Mouse (Mus musculus) gastrocnemius, postnatal 14 days (tissue): Measurements from ENCODE around the gene Aar2. TPM values are rescaled to one million over a fixed set of nuclear protein-coding genes. Genes with fewer than 3 reads are reported as not detected.
A peak's percentile ranks its signal among the peaks of the same experiment; 100 is the strongest.

Experiments used
- DNase-seq: peaks from one replicate; pipeline ENCODE4 v3.0.0; 2021; ENCODE audit warnings: mixed read lengths
- intact Hi-C: fragments of 180-260 bp; cut with DNase I; formaldehyde crosslinking; loops from one replicate; pipeline ENCODE4 v1.15.1; 2025; ENCODE audit warnings: low total_unique reads
- total RNA-seq, 2 experiments: library from RNA; stranded (reverse); gene quantifications; 2 replicates each; pipeline ENCODE4 v1.2.3; 2021

Gene Aar2
- total RNA-seq, 2 experiments from 2014 or later, result 18.9 to 20.1 TPM

DNA sequence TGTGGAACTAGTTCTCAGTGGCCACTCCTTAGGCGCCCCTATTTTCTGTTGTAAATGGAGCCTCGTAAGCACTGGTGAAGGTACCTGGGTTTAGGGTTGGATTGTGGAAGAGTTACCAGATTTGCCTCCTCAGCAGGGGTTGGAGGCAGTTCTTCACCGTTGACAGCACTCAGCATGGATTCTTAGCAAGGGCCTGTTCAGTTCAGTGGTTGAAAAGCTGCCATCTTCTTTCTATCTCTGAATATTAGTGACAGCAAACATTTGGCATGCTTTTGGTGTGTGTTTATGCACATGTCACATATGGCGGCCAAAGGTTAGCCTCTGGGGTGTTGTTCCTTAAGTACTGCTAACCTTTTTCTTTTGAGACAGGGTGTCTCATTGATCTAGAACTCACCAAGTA, 5.0 kb downstream of the Aar2 start:
- intact Hi-C loops, result no loop called here
- no peak for DNase-seq

DNA sequence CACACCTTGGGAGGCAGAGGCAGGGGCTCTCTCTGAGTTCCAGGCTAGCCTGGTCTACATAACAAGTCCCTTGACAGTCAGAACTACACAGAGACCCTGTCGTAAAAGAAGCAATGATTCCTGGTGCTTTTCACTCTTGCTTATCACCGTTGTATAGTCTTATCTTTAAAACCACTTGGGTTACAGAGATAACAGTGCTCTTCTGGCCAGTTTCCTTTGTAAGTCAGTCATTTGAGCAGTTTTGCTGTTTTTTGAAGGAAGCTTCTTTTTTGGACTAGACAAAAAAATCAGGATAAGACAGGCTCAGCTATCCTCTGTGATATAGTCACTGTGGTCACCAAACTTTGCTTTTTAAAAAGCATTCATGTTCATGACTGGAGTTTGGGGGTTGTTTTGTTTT, 14.4 kb downstream of the Aar2 start:
- DNase-seq, result no peak
- intact Hi-C loops, result no loop called here

DNA sequence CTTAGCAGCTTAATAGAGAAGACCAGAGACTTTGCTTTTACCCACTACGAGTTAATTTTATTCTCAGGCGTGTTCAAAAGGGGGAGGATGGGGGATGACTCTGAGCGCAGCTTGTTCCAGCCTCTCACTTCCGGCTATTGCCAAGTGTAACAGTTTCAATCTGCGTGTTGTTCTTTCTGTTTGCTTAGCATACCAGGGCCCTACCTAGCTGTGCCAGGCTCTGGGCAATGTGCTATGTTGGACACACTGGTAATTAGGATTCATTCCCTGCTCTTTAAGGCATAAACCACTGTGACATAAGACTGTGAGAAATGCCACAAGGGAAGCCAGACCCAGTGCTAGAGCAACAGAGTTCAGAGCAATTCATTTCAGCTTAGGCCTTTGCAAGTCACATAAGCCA, 16.2 kb downstream of the Aar2 start:
- DNase-seq, result no peak
- intact Hi-C loops, result no loop called here

DNA sequence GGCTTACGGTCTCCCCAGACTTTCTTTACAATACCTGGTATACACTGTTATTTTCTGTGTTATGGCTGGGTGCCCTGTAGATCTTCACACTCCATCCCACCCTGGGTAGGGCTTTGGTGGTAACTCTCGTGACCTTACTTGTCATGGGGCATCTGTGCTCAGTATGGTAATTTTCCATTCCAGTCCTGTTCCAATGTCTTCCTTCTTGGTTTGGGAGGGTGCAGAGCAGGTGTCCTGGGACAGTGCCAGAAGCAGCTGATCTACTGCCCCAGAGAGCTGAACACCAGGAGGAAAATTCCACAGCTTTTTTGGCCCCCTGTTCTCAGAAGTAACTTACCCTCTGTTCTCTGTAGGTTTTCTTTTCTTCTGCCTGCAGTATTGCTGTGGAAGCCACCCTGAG, 19.1 kb downstream of the Aar2 start:
- no peak for DNase-seq
- intact Hi-C loops, result no loop called here

DNA sequence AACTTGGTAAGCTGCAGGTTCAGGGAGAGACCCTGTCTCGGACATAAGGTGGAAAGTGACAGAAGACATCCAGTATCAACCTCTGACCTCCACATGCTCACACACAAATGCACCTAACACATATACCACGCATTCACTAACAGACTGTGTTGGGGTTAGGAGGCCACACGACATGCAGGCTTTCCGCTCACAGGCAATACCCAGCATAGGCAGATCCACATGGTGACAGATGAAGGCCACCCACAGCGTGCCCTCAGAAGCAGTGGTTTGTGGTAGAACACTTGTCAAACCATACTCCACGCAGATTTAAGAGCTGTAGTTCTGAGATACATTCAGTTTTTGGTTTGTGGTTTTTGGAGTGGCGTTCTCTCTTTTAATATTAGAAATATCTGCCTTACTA, 21.3 kb downstream of the Aar2 start:
- intact Hi-C loops, result no loop called here
- DNase-seq, result no peak

DNA sequence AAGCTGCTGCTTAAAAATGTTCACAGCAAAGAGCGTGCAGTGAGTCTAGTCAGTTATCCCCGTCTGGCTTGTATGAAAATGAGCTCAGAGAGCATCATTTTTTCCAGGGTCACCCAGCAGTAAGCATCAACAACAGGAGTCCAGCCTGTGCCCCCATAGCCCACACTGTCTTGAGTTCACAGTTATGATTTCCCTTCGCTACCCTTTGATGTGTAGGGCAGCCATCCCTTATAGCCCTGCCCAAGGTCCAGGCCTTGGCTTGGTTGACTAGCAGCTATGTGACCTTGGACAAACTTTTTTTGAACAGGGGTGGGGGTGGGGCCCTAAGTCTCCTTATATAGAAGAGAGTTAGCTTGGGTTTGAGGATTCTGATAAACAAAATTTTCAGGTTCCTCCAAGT, 21.9 kb downstream of the Aar2 start:
- no peak for DNase-seq
- intact Hi-C loops, result no loop called here

DNA sequence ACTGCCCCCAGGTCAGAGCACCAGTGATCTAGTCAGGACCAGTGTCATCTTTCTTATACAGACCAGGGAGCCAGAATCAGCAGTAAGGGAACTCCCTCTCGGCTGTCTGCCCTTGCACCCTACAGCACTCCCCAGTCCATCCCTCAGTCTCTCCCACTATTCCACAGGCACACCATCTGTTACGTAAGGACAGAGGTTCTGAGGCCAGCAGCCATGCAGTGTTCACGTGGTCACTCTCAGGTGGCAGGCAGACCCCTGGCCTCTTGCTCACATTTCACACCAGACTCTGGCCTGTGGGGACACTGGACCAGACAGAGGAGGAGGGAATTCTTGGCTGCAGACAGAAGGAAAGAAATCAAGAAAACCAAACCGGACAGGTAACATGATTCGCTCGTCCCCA, 24.1 kb downstream of the Aar2 start:
- intact Hi-C loops, result no loop called here
- DNase-seq, result no peak

DNA sequence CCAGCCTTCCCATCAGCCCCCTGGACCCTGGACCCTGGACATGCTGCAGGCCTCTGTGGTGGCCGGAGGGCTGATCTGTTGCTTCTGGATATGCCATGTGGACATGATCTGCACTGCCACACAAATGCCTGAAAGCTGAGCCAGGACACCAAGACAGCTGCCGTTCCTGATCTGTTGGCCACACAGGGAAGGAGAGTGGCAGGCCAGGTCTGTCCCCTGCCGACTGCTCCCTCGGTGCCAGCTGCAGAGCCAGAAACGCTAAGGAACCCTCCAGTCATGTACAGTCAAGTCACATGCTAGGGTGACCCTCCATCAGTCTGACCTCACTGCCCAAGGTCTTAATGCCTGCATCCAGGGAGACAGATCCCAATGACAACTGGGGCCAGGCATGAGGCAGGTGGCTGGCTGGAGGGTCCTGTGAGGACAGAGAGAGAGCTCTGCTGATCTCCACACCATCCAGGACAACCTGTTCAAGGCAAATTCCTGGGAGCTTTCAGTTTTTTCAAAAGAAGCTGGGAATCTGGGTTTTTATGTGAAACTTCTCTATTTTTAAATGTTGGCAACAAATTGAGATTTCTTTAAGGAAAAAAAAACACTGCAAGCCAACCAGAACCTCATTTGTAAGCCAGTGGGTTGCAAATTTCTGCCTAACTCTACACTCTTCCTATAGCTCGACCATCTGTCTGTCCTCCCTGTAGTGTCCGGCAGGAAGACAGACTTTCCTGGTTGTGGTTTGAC, 29.6 kb downstream of the Aar2 start:
- DNase-seq, result peak; percentile 30

DNA sequence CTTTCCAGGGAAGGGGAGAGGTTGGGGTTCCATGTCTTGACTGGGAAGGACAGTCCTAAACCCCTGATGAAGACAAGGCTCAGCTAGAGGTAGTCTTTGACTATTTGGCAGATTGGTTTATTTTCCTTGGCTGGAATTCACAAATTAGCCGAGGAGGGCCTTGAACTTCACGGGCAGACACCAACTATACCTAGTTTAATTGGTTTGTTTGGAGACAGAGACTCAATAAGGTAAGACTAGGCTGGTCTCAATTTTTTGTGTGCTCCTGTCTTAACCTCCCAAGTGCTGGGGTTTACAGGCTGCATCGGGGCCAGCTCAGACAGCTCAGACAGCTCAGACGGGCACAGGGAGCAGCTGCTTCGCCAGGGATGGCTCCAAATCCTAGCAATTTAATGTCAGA, 33.1 kb downstream of the Aar2 start:
- intact Hi-C loops, result loop anchor here (10.0 kb wide), 1 partner anchor 124 kb away; no protein-coding TSS in a partner anchor

More for the DNA sequence above, 29.6 kb downstream of the Aar2 start:
- intact Hi-C loops, result no loop called here

DNA sequence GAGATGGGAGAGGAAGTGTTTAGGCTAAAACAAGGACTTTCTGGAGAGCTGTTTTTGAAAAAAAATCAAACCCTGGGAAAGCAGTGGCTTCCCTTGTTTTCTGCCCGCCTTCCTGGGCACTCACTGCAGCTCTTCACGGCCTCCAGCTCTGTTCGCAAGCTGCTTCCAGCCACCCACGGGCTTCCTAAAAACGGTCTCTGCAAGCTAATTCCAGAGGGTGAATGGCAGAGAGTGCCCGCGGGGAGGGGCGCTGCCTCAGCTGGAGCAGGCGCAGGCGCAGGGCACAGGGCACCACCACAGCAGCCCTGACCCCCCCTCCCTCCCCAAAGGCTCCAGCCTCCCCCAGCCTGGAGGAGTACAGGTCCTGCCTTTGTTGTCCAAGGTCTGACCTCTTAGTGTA, 33.9 kb downstream of the Aar2 start:
- no peak for DNase-seq
- intact Hi-C loops, result loop anchor here (10.0 kb wide), 1 partner anchor 124 kb away; no protein-coding TSS in a partner anchor

More for the DNA sequence above, 33.1 kb downstream of the Aar2 start:
- no peak for DNase-seq

DNA sequence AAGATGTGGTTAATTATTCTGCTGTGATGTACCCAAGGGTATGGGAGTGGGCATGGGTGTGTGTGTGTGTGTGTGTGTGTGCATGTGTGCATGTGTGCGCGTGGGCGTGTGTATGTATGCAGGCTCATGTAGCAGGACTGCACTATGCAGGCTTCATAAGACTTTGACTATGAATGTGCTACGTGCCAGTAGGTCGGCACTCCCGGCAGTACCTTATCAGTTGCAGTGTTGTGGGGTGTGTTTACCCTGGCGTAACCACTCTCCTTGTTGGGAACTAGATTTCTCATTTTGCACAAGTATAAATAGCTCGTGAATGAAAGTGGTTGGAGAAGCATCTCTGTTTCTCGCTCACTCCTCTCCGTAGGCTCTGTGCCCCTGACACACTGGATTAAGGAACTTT, 35.5 kb downstream of the Aar2 start:
- intact Hi-C loops, result loop anchor here (10.0 kb wide), 1 partner anchor 122 kb away; no protein-coding TSS in a partner anchor
- no peak for DNase-seq

DNA sequence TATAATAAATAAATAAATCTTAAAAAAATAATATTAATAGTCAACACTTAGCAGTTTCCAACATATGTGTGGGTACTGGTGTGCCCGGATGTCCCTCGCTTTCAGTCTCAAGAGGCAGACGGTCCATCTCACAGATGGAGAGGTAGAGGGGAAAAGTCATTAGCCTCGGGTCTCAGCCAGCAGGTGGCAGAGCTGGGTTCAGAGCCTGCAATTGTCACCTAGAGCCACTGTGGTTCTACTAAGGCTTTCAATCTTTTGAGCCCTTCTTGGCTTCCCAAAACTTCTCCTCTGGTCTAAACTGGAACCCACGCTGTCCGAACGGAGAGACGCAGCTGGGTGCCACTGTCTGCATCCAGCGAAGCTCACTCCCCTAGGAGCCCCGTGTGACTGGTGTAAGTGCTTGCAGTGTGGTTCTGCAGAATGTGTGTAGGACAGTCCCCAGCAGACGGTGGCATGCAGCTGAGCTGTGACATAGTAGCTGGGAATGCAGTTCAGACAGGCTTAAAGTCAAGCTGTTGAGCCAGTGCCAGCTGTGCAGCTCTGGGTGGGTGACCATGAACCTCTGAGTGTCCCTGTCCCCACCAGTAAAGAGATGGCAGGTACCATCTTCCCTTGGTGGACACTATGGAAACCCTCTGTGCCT, 36.9 kb downstream of the Aar2 start:
- intact Hi-C loops, result loop anchor here (10.0 kb wide), 1 partner anchor 121 kb away; no protein-coding TSS in a partner anchor
- DNase-seq, result no peak

DNA sequence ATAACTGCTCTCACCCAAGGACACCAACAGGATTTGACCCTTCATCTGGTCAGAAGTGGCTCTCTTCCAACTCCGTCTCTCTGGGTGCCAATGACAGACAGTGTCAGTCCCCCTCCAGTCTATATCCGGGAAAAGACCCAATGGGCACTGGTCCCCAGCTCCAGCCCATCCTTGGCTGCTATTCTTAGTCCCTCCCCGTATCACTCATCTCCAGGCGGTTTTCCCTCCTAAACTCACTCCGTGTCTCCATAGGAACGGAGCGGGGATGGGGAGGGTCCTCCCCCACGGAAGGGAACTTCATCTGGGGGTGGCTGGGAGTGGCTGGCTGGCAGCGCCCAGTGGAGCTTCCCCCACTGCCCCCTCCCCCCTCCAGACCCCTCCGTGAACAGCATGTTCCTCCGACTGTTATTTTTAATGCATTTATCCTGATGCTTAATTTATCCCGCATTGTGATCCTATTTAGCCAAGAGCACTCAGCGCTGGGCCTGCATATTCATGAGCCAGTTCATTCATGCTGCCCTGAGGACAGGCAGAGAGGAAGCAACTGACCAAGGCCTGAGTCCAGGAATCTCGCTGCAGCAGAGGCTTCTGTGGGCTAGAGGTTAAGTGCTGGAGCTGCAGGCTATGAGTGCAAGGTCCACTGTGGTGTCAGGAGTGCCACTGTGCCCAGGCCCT, 37.5 kb downstream of the Aar2 start:
- intact Hi-C loops, result loop anchor here (10.0 kb wide), 1 partner anchor 120 kb away; no protein-coding TSS in a partner anchor
- DNase-seq, result no peak

DNA sequence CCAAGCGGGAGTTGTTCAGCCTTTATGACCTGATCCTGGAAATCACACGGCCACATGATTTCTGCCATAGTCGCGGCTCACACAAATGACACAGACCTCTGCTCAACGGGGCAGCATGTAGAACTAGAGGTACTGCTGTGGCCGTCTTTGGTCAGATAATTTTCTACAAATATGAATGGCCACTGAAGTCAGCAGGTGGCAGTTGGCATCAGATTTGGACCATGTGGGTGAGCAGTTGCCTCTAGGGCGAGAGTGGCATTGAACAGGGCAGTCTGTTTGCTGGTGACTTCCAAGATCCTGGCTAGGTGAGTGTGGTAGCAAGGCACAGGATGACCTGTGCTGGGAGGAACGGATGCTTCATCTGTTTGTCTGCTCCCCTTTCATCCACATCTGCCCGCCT, 42.1 kb downstream of the Aar2 start:
- intact Hi-C loops, result loop anchor here (10.0 kb wide), 1 partner anchor 115 kb away; no protein-coding TSS in a partner anchor
- DNase-seq, result no peak

DNA sequence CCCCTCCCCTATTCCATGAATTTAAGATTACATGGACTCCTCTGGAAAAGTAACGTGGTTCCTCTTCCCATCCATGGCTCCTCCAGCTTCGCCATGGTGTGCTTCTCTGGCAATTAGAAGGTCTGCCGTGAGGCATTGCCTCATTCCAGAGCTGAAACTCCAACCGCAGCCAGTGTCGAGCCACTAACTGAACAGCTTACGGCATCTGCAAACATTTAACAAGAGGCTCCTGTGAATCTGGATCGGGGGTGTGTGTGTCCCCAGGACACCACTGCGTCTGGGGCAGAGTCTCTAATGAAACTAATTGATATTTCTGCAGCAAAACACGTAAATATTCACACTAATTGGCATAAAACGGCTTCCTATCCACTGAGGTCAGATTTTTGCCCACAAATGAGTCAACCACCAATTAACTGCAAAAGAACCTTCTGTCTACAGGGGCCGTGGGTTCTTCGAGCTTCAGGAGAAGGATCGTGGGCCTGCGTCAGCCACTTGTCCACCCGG, 47.7 kb downstream of the Aar2 start:
- intact Hi-C loops, result no loop called here
- DNase-seq, result no peak

DNA sequence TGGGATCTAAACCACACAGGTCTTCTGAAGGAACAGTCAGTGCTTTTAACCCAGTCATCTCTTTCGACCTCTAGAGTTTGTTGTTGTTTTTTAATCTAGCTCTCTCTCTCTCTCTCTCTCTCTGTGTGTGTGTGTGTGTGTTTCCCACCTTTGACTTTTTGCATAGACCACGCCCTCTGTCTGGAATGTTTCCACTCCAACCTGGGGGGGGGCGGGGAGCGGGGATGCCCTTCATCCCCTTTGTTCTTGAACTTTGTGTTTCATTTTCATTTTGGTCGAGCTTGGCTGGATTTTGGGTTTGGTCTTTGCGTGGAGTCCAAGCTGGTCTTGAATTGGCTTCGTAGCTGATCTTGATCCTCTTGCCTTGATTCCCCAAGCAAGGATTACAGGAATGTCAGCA, 55.2 kb downstream of the Aar2 start:
- intact Hi-C loops, result no loop called here
- DNase-seq, result no peak

DNA sequence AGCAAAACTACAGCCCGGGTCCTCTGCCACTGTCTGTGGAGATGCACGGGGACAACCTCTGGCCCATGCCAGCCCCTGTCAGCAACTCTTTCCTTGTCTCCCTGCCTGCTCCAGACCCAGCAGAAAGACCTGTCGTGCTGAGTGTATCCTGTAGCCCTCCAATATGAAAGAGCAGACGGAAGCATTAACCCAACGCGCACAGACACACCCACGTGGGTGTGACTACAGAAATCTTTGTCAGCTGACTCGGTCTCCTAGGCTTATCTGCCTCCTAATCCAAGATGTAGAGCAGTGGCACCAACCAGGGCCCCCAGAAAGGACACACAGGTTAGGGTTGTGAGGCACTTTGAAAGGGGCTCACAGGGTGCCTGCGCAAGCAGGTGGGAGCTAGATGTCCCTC, 56.3 kb downstream of the Aar2 start:
- intact Hi-C loops, result no loop called here
- DNase-seq, result no peak

DNA sequence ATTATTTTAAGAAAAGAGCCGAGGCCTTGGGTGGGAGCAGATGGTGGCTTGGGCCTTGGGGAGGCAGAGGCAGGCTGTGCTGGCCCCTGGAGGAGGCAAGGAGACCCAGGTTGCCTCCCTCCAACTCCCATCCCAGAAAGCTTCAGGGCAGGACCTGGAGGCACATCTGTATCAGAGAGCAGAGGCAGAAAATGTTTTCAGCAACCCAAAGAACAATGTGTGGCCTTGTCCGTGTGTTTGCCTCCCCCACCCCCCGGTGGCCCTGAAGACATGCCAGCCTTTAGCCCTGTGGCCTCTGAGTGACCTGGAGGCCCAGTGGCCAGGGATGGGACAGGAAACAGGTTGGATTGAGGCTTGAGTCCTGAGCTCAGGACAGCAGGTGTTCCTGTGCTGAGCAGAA, 57.8 kb downstream of the Aar2 start:
- intact Hi-C loops, result no loop called here
- no peak for DNase-seq

DNA sequence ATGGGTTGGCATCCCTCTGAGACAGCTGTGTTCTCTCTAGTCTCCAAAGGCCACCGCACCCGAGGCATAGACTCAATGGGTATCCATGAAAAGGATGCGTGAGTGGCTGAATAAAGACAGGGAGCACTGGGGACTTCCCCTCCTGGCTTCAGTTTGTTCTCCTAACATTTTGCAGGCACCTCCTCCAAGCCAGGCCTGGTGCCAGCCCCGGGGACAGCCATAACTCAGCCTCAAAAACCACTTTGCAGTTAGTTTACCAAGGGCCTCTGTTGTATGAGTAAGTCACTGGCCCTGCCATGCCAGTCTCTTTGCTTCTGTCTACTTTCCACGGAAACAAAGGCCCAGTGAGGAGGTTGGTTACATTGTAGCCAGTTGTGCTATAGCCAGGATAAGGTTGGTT, 58.6 kb downstream of the Aar2 start:
- intact Hi-C loops, result no loop called here
- DNase-seq, result no peak

DNA sequence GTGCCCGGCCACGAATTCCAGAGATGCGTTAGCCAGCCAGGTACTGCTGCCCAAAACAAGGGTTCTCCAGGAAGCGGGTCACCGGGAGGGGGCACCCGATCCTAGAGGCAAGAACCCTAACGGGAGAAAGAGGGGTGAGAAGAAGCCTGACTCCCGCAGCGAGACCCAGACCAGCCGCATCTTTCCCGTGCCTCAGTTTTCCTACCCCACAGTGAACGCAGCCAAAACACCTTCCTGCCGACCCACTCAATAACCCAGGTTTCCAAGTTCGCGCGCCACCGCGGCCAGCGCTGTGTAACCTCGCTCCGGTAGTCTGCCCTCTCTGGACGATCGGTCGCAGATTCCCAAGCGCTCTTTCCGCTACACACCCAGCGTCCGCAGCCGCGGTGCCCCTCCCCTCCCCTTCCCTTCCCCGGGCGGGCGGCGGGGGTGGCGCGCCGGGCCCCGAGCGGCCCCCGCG, 65.7 kb downstream of the Aar2 start:
- intact Hi-C loops, result no loop called here
- DNase-seq, result peak; percentile 43
